In genomic region chr2:120567798-120568320, GRCm38 (mm10) we compare ENCODE assay signal across 8 mouse cellular contexts. TPM values are rescaled to one million over a fixed set of nuclear protein-coding genes. Genes with fewer than 3 reads are reported as not detected.
DNase-seq lines count a peak whose midpoint lies in the region; ATAC-seq and TF ChIP-seq lines count a peak whose summit lies in the region.

No protein-coding gene starts in this region.

- H3K4me2 ChIP-seq in embryonic facial prominence, embryonic 12.5 days (replicated peaks) = peak overlapping the region; percentile 64
- H3K4me2 ChIP-seq in intestine, embryonic 16.5 days (ENCODE audit: low read depth, low read length) = peak overlapping the region; percentile 52
- peak overlapping the region; percentile 66 for H3K4me2 ChIP-seq in neural tube, embryonic 12.5 days (replicated peaks)

- no peak for TF ChIP-seq CTCF in left cerebral cortex, adult 2 months (IDR thresholded peaks at IDR 0.05)

- no peak for DNase-seq in left cerebral cortex, adult 2 months (ENCODE audit: extremely low spot score in 1 of 2, low spot score in 2 of 2)
- DNase-seq in left cerebral cortex, adult 11 months (ENCODE audit: low spot score) = no peak
- DNase-seq in right cerebral cortex, postnatal 36 days (ENCODE audit: low spot score in 2 of 2) = no peak
- DNase-seq in frontal cortex, postnatal 36 days (ENCODE audit: low spot score in 2 of 2) = no peak

- no peaks in the 10 kb centered on the region for H3K9me3 ChIP-seq in embryonic facial prominence, embryonic 12.5 days
- no peaks in the 10 kb centered on the region for H3K9me3 ChIP-seq in intestine, embryonic 16.5 days (ENCODE audit: control insufficient read depth, low read length)
- no peaks in the 10 kb centered on the region for H3K9me3 ChIP-seq in neural tube, embryonic 12.5 days

- H3K9ac ChIP-seq in embryonic facial prominence, embryonic 12.5 days = peak overlapping the region; percentile 80
- H3K9ac ChIP-seq in intestine, embryonic 16.5 days (ENCODE audit: low read depth, low read length) = peak overlapping the region; percentile 78
- H3K9ac ChIP-seq in neural tube, embryonic 12.5 days = peak overlapping the region; percentile 59

- H3K27ac ChIP-seq in left cerebral cortex, adult 2 months = peak overlapping the region; percentile 79
- H3K27ac ChIP-seq in embryonic facial prominence, embryonic 12.5 days = peak overlapping the region; percentile 86
- peak overlapping the region; percentile 84 for H3K27ac ChIP-seq in intestine, embryonic 16.5 days (ENCODE audit: low read length)
- H3K27ac ChIP-seq in neural tube, embryonic 12.5 days = no peak overlapping the region; the same call in 1 of the 2 replicates

- intact Hi-C loops in left cerebral cortex, adult 2 months (cut with DNase I) = no loop called here

- H3K4me3 ChIP-seq in left cerebral cortex, adult 2 months = peak overlapping the region; percentile 73
- H3K4me3 ChIP-seq in embryonic facial prominence, embryonic 12.5 days = peak overlapping the region; percentile 70
- H3K4me3 ChIP-seq in intestine, embryonic 16.5 days (ENCODE audit: low read length) = peak overlapping the region; percentile 70
- peak overlapping the region; percentile 54 for H3K4me3 ChIP-seq in neural tube, embryonic 12.5 days

- no peaks in the 10 kb centered on the region for H3K27me3 ChIP-seq in embryonic facial prominence, embryonic 12.5 days
- no peaks in the 10 kb centered on the region for H3K27me3 ChIP-seq in intestine, embryonic 16.5 days (replicated peaks; ENCODE audit: control insufficient read depth, insufficient read depth, low read length)
- H3K27me3 ChIP-seq in neural tube, embryonic 12.5 days (replicated peaks) = no peaks in the 10 kb centered on the region

- peak; percentile 74 for ATAC-seq in embryonic facial prominence, embryonic 12.5 days (ENCODE audit: insufficient number of reproducible peaks, insufficient read depth, low FRiP score, low TSS enrichment)
- peak; percentile 74 for ATAC-seq in intestine, embryonic 16.5 days
- ATAC-seq in neural tube, embryonic 12.5 days (ENCODE audit: low FRiP score, low read depth) = peak; percentile 65
- ATAC-seq in megakaryocyte progenitor cell, adult 5-6 weeks (replicated peaks; ENCODE audit: poor library complexity) = no peak

- peaks cover 8% of the 10 kb centered on the region; the same call in 1 of the 2 replicates for H3K36me3 ChIP-seq in embryonic facial prominence, embryonic 12.5 days
- H3K36me3 ChIP-seq in intestine, embryonic 16.5 days (ENCODE audit: control insufficient read depth, insufficient read depth, low read length) = 0 out of 2 replicates have a peak, but pooled peaks cover 3% of the 10 kb centered on the region
- peaks cover 6% of the 10 kb centered on the region; the same call in 1 of the 2 replicates for H3K36me3 ChIP-seq in neural tube, embryonic 12.5 days

- peaks cover 10% of the 10 kb centered on the region for H3K4me1 ChIP-seq in embryonic facial prominence, embryonic 12.5 days
- H3K4me1 ChIP-seq in intestine, embryonic 16.5 days (ENCODE audit: control insufficient read depth, insufficient read depth, low read length) = peaks cover 3% of the 10 kb centered on the region; the same call in 1 of the 2 replicates
- H3K4me1 ChIP-seq in neural tube, embryonic 12.5 days = peaks cover 17% of the 10 kb centered on the region

- under 1% methylated on average over 22 of the region's 22 CpGs for WGBS in embryonic facial prominence, embryonic 12.5 days
- WGBS in intestine, embryonic 16.5 days = under 1% methylated on average over 22 of the region's 22 CpGs
- WGBS in neural tube, embryonic 12.5 days = under 1% methylated on average over 22 of the region's 22 CpGs

RNA-seq across cellular contexts. Expression of gene Snap23, which starts 0.4 kb away (rescaled TPM):
- 10 to 100 TPM; 19.1 to 23.5 TPM for total RNA-seq in left cerebral cortex, adult 2 months (2021)
- polyA plus RNA-seq in embryonic facial prominence, embryonic 12.5 days (2016; fragmentation: Nextera tagmentation; extraction: Ambion mirVana) = 56.4 and 60.7 TPM in 2 replicates
- 54.6 and 55.8 TPM in 2 replicates for polyA plus RNA-seq in intestine, embryonic 16.5 days (2015; fragmentation: Nextera tagmentation; extraction: Ambion mirVana)
- polyA plus RNA-seq in neural tube, embryonic 12.5 days (2016; fragmentation: Nextera tagmentation; extraction: Ambion mirVana) = 34.2 and 35.1 TPM in 2 replicates
- total RNA-seq in megakaryocyte progenitor cell, adult 5-6 weeks (2015) = 63.4 and 64.3 TPM in 2 replicates
- 86.2 and 131 TPM in 2 replicates for total RNA-seq in megakaryocyte progenitor cell, adult 5-6 weeks (2017)

RNA-seq across cellular contexts. Expression of gene Zfp106, which starts 4.2 kb away (rescaled TPM):
- 100 to 1,000 TPM; 169 to 182 TPM for total RNA-seq in left cerebral cortex, adult 2 months (2021)
- 57.0 and 59.0 TPM in 2 replicates for polyA plus RNA-seq in embryonic facial prominence, embryonic 12.5 days (2016; fragmentation: Nextera tagmentation; extraction: Ambion mirVana)
- 36.2 and 37.0 TPM in 2 replicates for polyA plus RNA-seq in intestine, embryonic 16.5 days (2015; fragmentation: Nextera tagmentation; extraction: Ambion mirVana)
- polyA plus RNA-seq in neural tube, embryonic 12.5 days (2016; fragmentation: Nextera tagmentation; extraction: Ambion mirVana) = 47.8 and 52.2 TPM in 2 replicates
- total RNA-seq in megakaryocyte progenitor cell, adult 5-6 weeks (2015) = 89.6 and 117 TPM in 2 replicates
- total RNA-seq in megakaryocyte progenitor cell, adult 5-6 weeks (2017) = 91.5 and 94.4 TPM in 2 replicates

RNA-seq across cellular contexts. Expression of gene Haus2, which starts 41.3 kb away (rescaled TPM):
- total RNA-seq in left cerebral cortex, adult 2 months (2021) = 10 to 100 TPM; 11.7 to 14.4 TPM
- 28.1 and 28.7 TPM in 2 replicates for polyA plus RNA-seq in embryonic facial prominence, embryonic 12.5 days (2016; fragmentation: Nextera tagmentation; extraction: Ambion mirVana)
- 16.9 and 20.6 TPM in 2 replicates for polyA plus RNA-seq in intestine, embryonic 16.5 days (2015; fragmentation: Nextera tagmentation; extraction: Ambion mirVana)
- polyA plus RNA-seq in neural tube, embryonic 12.5 days (2016; fragmentation: Nextera tagmentation; extraction: Ambion mirVana) = 32.7 and 34.3 TPM in 2 replicates
- 28.5 and 29.9 TPM in 2 replicates for total RNA-seq in megakaryocyte progenitor cell, adult 5-6 weeks (2015)
- total RNA-seq in megakaryocyte progenitor cell, adult 5-6 weeks (2017) = 17.6 and 17.7 TPM in 2 replicates

RNA-seq across cellular contexts. Expression of gene Lrrc57, which starts 41.5 kb away (rescaled TPM):
- total RNA-seq in left cerebral cortex, adult 2 months (2021) = 10 to 100 TPM; 41.6 to 42.5 TPM
- 25.1 and 28.4 TPM in 2 replicates for polyA plus RNA-seq in embryonic facial prominence, embryonic 12.5 days (2016; fragmentation: Nextera tagmentation; extraction: Ambion mirVana)
- polyA plus RNA-seq in intestine, embryonic 16.5 days (2015; fragmentation: Nextera tagmentation; extraction: Ambion mirVana) = 19.5 and 22.4 TPM in 2 replicates
- 38.1 and 39.3 TPM in 2 replicates for polyA plus RNA-seq in neural tube, embryonic 12.5 days (2016; fragmentation: Nextera tagmentation; extraction: Ambion mirVana)
- 21.4 and 25.6 TPM in 2 replicates for total RNA-seq in megakaryocyte progenitor cell, adult 5-6 weeks (2015)
- 16.5 and 22.9 TPM in 2 replicates for total RNA-seq in megakaryocyte progenitor cell, adult 5-6 weeks (2017)
